In the genomic region with DNA sequence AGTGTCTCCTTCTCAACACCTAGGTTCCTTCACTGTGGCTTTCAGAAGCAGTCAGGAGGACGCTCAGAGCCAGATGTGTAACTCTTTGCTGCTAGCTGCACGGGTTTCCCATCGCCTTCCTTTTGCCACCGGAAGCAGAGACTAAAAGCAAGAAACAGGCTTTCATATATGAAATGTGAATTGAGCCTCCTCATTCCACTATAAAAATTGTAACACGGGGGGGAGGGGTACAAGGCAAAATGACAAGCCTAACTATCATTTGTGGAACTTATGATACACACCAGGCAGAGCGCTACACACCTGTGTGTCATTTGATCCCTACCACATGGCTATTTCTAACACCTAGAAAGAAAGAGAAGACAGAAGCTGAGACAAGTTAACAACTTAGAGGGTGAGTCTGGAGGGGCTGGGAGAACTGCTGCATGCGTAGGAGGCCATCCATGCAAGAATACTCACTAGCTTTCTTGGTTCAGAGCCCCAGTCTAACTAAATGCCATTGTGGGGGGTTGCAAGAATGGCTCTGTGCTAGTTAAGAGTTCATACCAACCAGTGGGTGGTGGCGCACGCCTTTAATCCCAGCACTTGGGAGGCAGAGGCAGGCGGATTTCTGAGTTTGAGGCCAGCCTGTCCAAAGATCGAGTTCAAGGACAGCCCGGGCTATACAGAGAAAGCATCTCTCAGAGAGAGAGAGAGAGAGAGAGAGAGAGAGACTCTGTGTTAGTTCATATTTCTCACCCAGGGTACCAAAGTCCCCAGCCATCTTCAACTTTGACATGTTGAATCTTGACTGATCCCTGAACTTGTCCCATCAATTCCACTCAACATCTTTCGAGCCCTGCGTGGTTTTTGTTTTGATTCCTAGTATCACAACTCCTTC, we compare ENCODE assay signal across 17 mouse cellular contexts.
"Had no signal": no experiment of that assay in that cellular context is flagged by ENCODE, and none has a peak within 500 bp of the region (broad histone marks: within the 10 kb centered on the region; RNA-seq: fewer than 3 reads in every experiment).

No protein-coding gene starts in this region.

- H3K27ac ChIP-seq: kidney, postnatal 0 days; layer of hippocampus, adult 2 months; left cerebral cortex, adult 2 months; liver, embryonic 13.5 days; neural tube, embryonic 12.5 days; stomach, embryonic 15.5 days had no signal

- DNase-seq: kidney, adult 11 months; kidney, postnatal 25 days; layer of hippocampus, adult 9-11 months; layer of hippocampus, postnatal 36 days; liver, embryonic 13.5 days; lung, adult 2 months; lung, postnatal 14 days; lung, postnatal 4 days; midbrain, embryonic 14.5 days; thymus, postnatal 25 days had no signal

- H3K27me3 ChIP-seq: neural tube, embryonic 12.5 days; neural tube, embryonic 15.5 days had no signal

- H3K9me3 ChIP-seq: liver, embryonic 13.5 days; neural tube, embryonic 12.5 days; neural tube, embryonic 15.5 days; stomach, embryonic 15.5 days had no signal

- H3K36me3 ChIP-seq: liver, embryonic 13.5 days; neural tube, embryonic 12.5 days; neural tube, embryonic 15.5 days; stomach, embryonic 15.5 days had no signal

- H3K4me3 ChIP-seq: layer of hippocampus, adult 2 months; left cerebral cortex, adult 2 months; liver, embryonic 13.5 days; neural tube, embryonic 12.5 days; neural tube, embryonic 15.5 days; stomach, embryonic 15.5 days had no signal

- H3K4me2 ChIP-seq: liver, embryonic 13.5 days; midbrain, embryonic 11.5 days; neural tube, embryonic 12.5 days; neural tube, embryonic 15.5 days; stomach, embryonic 15.5 days had no signal

- H3K9ac ChIP-seq: liver, embryonic 13.5 days; neural tube, embryonic 12.5 days; neural tube, embryonic 15.5 days; stomach, embryonic 15.5 days had no signal
